Mouse (Mus musculus) granulocyte monocyte progenitor cell, adult 5-6 weeks (primary cell): ENCODE results near the gene Atp10a. TPM values are rescaled to one million over a fixed set of nuclear protein-coding genes. Genes with fewer than 3 reads are reported as not detected.

ENCODE experiments used
- ATAC-seq: replicated peaks from 2 replicates; pipeline ENCODE4 v1.8.0; 2016; ENCODE audit warnings: mild to moderate bottlenecking, moderate TSS enrichment, inconsistent platforms; ENCODE audit not compliant: poor library complexity, severe bottlenecking
- total RNA-seq, 2 experiments: library from RNA; stranded (forward) in 1 of 2; stranded (reverse) in 1 of 2; fragments of 200-712, 200-1000 nt in 1 of 2; fragments of >200 nt in 1 of 2; fragmentation: Nextera tagmentation in 1 of 2; gene quantifications; 2 replicates each; pipeline ENCODE4 v1.2.3; 2014 to 2017

Gene Atp10a
- total RNA-seq (2014; fragmentation: Nextera tagmentation) (19.2 and 19.5 TPM in 2 replicates), total RNA-seq (2017) (20.3 and 25.8 TPM in 2 replicates)

- no peak for ATAC-seq
Measured at GRCm38 (mm10) chr7:58655866-58656265, at the start of gene Atp10a. Gene Atp10a, plus strand, starts transcription at chr7:58656166.

DNA sequence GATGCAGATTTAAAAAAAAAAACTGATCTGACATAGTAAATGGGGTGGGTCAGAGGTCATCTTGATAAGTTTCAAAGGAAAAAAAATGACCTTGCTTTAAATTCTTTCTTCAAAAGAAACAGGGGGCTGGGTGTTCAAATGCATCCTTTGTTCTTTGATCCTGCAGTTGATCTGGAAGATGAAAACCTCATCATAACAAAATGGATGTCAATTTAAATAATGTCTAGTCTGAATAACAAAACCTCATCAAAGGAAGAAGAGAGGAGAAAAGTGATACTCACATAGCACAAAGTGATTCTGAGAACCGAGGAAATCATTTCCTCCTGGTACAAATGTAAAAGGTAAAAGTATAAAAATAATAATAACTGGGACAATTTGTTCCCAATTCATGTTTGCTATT lies 37.9 kb upstream of the Atp10a start:
- no peak for ATAC-seq

GRCm38 (mm10) chr7:58626305-58627155 lies 29.4 kb upstream of the Atp10a start:
- ATAC-seq = peak; percentile 95

DNA sequence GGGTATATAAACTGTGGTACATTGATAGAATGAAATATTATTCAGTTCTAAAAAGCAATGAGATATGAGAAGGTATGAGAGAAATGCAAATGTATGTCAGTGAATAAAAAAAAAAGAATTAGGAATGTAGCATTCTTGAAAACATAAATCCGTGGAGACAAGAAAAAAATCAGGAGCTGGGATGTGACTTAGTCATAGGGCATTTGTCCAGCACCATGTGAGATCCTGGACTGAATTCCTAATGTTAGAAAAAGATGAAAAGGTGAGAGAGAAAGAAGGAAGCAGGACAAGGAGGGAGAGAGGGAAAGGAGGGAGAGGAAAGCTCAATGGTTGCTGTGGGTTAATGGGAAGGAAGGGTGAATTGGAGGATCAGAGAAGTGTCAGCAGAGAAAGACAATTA lies 28.6 kb upstream of the Atp10a start:
- no peak for ATAC-seq

- ATAC-seq = no peak
Measured at GRCm38 (mm10) chr7:58629233-58629632, 26.7 kb upstream of the Atp10a start.

- ATAC-seq = peak; percentile 96
Measured at GRCm38 (mm10) chr7:58633683-58634082, 22.3 kb upstream of the Atp10a start.

DNA sequence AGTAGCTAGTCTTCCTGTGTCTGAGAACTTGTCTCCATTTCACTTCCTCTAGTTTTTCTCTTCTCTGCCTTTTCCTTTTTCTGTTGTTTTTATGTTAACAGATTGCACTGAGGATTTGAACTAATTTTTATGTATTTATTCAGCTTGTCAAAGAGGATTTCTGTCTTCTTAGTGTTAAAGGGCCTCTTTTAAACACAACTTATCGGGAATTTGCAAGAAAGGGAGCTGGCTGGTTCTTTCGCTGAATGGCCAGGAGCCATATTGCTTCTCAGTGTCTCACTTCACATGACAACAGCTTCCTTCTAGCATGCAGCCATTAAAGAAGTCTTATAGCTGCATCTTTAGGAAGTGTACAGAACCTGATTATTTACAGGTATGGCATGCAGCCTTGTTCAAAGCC lies 16.3 kb upstream of the Atp10a start:
- no peak for ATAC-seq

DNA sequence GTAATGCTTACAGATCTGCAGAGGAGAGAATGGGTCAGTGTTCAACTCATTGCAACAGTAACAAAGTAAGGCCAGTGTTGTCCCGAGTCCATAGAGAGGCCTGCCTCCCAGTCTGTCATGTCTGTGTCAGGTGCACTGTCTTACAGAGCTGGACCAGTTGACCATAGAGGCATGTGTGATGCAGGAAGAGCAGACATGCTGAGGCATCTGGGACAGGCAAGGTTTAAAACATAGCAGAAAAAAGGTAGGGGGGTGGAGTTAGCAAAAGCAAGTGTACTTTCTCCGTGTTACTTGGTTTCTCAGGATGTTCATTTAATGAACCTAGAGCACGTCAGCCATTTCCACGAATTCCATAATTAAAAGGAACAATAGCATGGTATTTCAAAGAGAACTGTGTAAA lies 15.5 kb upstream of the Atp10a start:
- ATAC-seq = no peak

GRCm38 (mm10) chr7:58641916-58642315 lies 14.1 kb upstream of the Atp10a start:
- no peak for ATAC-seq

DNA sequence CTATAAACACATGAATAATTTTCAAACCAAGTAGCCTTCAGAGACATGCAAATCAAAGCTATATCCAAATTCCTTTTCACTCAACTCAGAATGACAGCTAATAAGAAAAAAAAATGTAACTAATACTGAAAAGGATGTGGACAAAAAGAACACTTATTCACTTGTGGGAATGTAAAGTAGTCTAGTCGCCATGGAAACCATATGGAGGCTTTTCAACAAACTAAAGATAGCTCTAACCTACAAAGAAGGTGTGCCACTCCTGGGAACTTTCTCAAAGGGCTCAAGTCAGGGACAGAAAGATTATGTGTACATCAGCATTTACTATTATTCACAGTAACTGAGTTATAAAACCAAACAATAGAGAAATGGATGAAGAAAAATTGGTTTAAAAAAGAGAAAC lies 8.6 kb upstream of the Atp10a start:
- ATAC-seq = no peak

GRCm38 (mm10) chr7:58657913-58658789 lies 2.2 kb downstream of the Atp10a start:
- ATAC-seq = peak; percentile 93

GRCm38 (mm10) chr7:58658790-58659405 lies 2.9 kb downstream of the Atp10a start:
- ATAC-seq = no peak

- no peak for ATAC-seq
Measured at GRCm38 (mm10) chr7:58660046-58660445, 4.1 kb downstream of the Atp10a start.

GRCm38 (mm10) chr7:58660665-58661064 lies 4.7 kb downstream of the Atp10a start:
- ATAC-seq = no peak

DNA sequence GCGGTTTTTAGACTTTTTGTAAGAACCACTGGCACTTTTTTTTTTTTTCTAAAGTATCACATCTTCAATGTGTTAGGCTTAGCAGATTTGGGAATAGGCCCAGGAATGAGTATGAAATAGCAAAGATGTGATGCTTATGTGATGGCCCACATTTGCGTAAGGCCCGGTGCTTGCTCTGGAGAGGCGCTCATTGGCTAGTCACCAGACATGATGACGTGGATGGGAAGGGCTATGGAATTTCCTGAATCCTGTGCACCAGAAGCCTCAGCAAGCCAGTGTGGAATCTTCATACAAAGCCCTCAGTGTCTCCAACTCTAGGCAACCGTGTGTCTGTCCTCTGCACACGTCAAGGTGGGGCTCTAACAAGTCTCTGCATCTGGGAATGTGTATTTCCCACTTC lies 5.1 kb downstream of the Atp10a start:
- no peak for ATAC-seq

DNA sequence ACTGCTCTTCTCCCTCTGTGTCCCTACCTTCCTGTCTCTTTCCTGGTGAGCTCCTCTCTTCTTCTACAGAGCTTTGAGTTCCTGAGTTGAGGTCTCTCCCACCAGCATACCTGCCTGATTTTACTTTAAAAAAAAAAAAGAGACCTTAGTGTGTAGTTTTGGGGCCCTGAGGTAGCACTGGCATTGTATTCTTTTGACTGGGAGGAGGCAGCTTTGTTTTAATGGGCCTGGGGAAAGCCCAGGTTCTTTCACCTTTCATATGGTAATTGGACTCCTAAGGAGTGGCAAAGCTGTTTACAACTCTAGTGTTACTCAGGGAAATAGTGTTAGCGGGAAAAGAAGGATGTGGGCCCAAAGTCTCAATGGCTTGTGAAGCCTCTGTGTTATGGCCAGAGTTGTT lies 12.7 kb downstream of the Atp10a start:
- ATAC-seq = no peak

- ATAC-seq = no peak
Measured at GRCm38 (mm10) chr7:58676075-58676474, 20.1 kb downstream of the Atp10a start.

DNA sequence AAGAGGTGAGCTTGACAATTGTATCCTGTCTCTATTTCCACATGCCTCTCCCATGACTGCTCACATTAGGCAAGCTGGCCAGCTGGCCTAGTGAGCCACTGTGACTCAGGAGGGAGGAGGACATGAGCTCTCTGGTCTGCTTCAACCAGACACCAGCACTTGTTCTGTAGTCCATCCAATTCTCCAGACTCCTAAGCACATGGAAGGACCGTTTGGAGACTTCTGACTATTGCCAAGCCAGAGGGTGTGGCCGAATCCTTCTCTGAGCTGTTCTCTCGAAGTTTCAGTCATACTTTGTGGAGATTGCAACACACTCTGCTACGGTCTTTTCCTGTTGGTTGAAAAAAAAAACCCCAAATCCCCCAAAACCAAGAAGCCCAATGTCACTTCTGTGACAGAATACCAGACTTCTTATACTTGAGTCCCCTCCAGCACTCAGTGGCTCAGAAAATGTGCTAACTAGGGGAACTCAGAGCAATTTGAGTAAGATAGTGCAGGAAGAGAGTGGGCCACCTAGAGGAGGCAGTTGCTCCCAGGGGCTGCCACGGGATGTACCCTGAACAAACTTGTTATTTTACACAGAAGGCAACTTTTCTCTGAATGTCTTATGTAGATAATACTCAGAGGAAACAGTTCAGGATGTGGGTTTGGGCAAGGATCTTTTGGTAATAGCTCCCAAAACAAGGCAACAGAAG lies 21.3 kb downstream of the Atp10a start:
- peak; percentile 82 for ATAC-seq

DNA sequence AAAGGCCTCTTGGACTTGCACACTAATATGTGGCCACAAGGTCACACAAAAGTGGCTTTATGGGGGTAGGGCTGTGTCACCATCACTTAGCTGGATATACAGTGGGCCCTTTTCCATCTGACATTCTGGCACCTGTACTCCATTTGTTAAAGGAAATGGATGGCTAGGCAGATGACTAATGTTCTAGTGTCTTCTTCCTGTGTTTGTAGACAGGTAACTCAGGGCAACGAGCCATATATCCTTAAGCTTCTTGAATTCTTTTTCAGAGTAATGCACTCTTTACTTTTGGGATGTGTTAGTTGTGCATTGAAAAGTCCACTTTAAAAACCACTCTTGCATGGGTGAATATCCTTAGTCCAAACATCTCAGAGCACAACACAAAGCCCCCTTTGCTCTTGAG lies 30.0 kb downstream of the Atp10a start:
- ATAC-seq = 0 out of 2 replicates have a peak, but pooled peaks have one; percentile 7

DNA sequence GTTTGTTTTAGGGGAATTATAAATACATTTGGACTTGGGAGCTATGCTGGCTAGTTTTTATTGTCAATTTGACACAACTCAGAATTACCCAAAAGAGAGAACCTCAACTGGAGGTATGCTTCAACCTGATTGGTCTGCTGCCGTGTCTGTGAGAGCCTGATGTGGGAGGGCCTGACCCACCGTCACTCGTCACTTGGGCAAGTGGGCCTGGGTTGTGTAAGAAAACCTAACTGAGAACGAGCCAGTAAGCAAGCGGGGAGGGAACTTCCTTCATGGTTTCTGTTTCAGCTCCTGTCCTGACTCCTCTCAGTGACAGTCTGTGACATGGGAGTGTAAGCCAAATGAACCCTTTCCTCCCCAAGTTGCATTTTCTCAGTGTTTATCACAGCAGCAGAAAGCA lies 30.6 kb downstream of the Atp10a start:
- peak; percentile 97 for ATAC-seq
